Mouse (Mus musculus) megakaryocyte, embryonic 14.5 days (primary cell): ENCODE data around the gene Usp30. TPM values are rescaled to one million over a fixed set of nuclear protein-coding genes. Genes with fewer than 3 reads are reported as not detected.

Source experiments
- H3K27me3 ChIP-seq: replicated peaks from 2 replicates; pipeline ENCODE3; 2012; ENCODE audit warnings: inconsistent platforms
- H3K36me3 ChIP-seq: replicated peaks from 2 replicates; pipeline ENCODE3; 2012; ENCODE audit warnings: low read length, inconsistent platforms, mixed read lengths
- H3K4me1 ChIP-seq: 2 replicates; pipeline ENCODE4 v1.6.1; 2012; ENCODE audit warnings: inconsistent platforms
- H3K4me3 ChIP-seq: replicated peaks from 2 replicates; pipeline ENCODE3; 2012; ENCODE audit warnings: moderate library complexity, mild to moderate bottlenecking, inconsistent platforms
- H3K9me3 ChIP-seq: 2 replicates; pipeline ENCODE4 v1.6.1; 2012; ENCODE audit warnings: inconsistent platforms
- FLI1 ChIP-seq: IDR thresholded peaks from 2 replicates; pipeline ENCODE4 v1.6.1; 2012; ENCODE audit warnings: low read length, inconsistent platforms, mixed read lengths
- GATA1 ChIP-seq: IDR thresholded peaks from 3 replicates; pipeline ENCODE4 v1.6.1; 2012; ENCODE audit warnings: mixed read lengths, low read length, inconsistent platforms, borderline replicate concordance
- polyA plus RNA-seq: library from polyadenylated mRNA; stranded (reverse); fragments of >175 nt; gene quantifications from 2 replicates; pipeline ENCODE4 v1.2.3, GENCODE M21; 2012; ENCODE audit warnings: low replicate concordance; ENCODE audit not compliant: insufficient read depth

The Usp30 gene
- polyA plus RNA-seq, 1 experiment, result 5.6 TPM

DNA sequence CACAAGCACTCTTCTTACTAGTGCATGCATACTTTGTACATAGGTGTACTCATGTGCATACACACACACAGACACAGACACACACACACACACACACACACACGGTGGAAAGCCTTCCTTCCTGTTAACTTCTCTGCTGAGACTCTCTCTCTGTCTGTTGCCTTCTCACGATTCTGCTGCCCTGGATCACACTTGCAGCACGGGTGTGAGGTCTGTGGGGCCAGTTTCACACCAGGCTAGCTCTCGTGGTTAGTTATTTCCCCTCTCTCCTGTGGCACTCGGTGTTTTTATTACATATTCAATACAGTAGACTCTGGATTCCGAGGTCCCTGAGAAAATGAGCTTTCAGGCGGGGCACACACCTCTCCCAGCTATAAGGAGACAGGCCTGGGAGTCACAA, 51.3 kb downstream of the Usp30 start:
- no peaks in the 10 kb centered on the region for H3K9me3 ChIP-seq
- no peak for TF ChIP-seq FLI1
- no peak for TF ChIP-seq GATA1
- H3K36me3 ChIP-seq, result peaks cover 93% of the 10 kb centered on the region
- peaks cover 6% of the 10 kb centered on the region for H3K27me3 ChIP-seq
- no peak overlapping the region for H3K4me3 ChIP-seq
- peaks cover 19% of the 10 kb centered on the region; the same call in 1 of the 2 replicates for H3K4me1 ChIP-seq

DNA sequence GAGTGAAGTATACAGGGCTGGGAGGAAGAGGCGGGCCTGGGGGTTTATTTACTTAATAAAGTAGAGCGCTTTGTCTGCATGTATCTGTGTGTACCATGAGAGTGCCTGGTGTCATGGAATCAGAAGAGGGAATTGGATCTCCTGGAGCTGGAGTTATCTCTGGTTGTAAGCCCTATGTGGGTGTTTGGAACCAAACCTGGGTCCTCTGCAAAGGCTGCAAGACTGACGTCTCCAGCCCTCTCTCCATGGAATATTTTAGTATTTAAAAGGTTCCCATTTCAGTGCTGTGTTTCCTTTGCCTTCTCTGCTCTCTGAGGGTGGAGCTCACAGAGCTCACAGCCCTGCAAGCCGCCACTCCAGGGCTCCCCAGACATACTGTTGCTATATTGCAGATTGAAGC, 54.5 kb downstream of the Usp30 start:
- H3K36me3 ChIP-seq, result peaks cover 96% of the 10 kb centered on the region
- H3K4me1 ChIP-seq, result peaks cover 23% of the 10 kb centered on the region; the same call in 1 of the 2 replicates
- no peak for TF ChIP-seq FLI1
- TF ChIP-seq GATA1, result no peak
- no peak overlapping the region for H3K4me3 ChIP-seq
- H3K9me3 ChIP-seq, result no peaks in the 10 kb centered on the region
- peaks cover 6% of the 10 kb centered on the region for H3K27me3 ChIP-seq

DNA sequence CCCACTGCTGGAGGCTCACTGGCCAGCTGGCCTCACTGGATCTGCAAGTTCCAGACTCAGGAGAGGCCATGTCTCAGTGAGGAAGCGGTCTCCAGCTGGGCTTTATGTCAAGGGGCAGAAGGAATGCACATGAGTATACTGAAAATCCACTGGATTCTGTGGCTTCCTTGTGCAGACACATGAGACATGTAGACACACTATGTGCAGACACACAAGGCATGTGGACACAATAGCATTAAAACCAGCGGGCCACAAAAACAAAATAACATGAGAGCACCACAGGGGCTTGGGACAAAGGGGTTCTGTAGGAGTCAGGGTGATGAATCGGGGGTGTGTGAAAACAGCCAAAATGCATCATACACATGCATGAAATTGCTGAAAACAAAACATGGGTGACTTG, 60.7 kb downstream of the Usp30 start:
- Histone ChIP-seq H3K27me3 (no peaks in the 10 kb centered on the region), H3K4me1 (peaks cover 41% of the 10 kb centered on the region), H3K9me3 (no peaks in the 10 kb centered on the region), H3K36me3 (peaks cover 49% of the 10 kb centered on the region), H3K4me3 (no peak overlapping the region)
- TF ChIP-seq FLI1 (no peak), GATA1 (no peak)

DNA sequence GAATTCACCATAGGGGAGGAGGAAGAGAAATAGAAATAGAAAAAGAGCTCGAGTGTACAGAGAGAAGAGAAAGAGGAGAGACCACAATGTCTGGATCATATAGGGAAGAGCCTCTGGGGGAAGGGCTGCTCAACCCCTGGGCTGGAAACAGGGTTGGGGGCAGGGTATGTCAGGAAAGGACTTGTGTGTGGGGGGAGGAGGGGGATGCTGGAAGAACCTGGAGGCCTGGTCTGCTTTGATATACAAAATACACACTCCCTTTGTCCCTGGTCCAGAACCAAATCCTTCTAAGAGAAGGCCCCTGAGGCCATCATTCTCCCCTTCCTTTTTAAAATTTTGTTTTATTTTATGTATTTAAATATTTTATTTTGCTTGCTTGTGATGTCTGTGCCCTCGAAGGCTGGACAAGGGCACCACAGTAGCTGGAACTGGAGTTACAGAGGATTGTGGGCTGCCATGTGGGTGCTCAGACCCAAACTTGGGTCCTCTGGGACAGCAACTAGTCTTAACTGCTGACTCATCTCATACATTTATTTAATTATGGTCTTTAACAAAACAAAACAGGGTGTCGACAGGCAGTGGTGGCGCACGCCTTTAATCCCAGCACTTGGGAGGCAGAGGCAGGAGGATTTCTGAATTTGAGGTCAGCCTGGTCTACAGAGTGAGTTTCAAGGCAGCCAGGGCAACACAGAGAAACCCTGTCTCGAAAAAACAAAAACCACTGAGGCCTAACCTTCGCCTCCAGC, 61.4 kb downstream of the Usp30 start:
- peaks cover 48% of the 10 kb centered on the region for H3K4me1 ChIP-seq
- H3K36me3 ChIP-seq, result peaks cover 42% of the 10 kb centered on the region

GRCm38 (mm10) chr5:114127374-114128349, 62.4 kb downstream of the Usp30 start, which contains the start of gene Alkbh2:
Alkbh2 (minus strand) TSS chr5:114128218.
- Histone ChIP-seq H3K4me3 (peak within 1 kb of the TSS; percentile 95), H3K27me3 (peaks cover 2% of the 10 kb centered on the region), H3K9me3 (no peaks in the 10 kb centered on the region), H3K36me3 (peaks cover 33% of the 10 kb centered on the region), H3K4me1 (peaks cover 52% of the 10 kb centered on the region)
- TF ChIP-seq GATA1 (no peak), FLI1 (no peak)

More for the DNA sequence above, 61.4 kb downstream of the Usp30 start:
- Histone ChIP-seq H3K27me3 (peaks cover 2% of the 10 kb centered on the region), H3K9me3 (no peaks in the 10 kb centered on the region), H3K4me3 (no peak overlapping the region)
- no peak for TF ChIP-seq GATA1
- no peak for TF ChIP-seq FLI1

DNA sequence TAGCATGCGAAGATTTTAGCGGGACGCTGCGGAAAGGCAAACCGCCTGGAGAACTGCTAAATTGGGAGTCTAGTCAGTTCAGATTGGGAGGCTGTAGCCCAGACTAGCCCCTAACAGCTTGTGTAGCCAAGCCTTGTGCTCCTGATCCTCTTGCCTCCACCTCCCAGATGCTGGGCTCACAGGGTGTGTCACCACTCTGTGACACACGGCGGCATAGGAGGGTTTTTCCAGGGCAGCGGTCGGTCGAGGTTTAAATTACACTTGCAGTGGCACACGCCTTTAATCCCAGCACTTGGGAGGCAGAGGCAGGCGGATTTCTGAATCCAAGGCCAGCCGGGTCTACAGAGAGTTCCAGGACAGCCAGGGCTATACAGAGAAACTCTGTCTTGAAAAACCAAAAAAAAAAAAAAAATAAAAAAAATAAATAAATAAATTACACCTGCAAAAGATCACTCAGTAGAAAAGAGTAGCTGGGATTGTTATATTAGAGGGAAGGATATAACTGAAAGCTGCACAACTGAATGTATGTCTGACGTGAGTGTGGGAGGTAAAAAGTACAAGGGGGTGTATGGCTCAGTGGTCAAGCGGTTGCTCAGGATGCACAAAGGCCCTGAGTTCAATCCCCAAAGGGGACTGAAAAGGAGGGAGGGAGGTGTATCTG, 64.4 kb downstream of the Usp30 start:
- no peak for TF ChIP-seq FLI1
- TF ChIP-seq GATA1, result no peak
- H3K4me3 ChIP-seq, result peak overlapping the region; percentile 95
- H3K27me3 ChIP-seq, result peaks cover 2% of the 10 kb centered on the region
- peaks cover 19% of the 10 kb centered on the region for H3K36me3 ChIP-seq
- no peaks in the 10 kb centered on the region for H3K9me3 ChIP-seq
- peaks cover 70% of the 10 kb centered on the region for H3K4me1 ChIP-seq

GRCm38 (mm10) chr5:114130211-114130605, 64.9 kb downstream of the Usp30 start, which contains the start of gene Ung:
Ung (plus strand) TSS chr5:114130386.
- peaks cover 17% of the 10 kb centered on the region for H3K36me3 ChIP-seq
- peaks cover 74% of the 10 kb centered on the region for H3K4me1 ChIP-seq
- H3K4me3 ChIP-seq, result peak within 1 kb of the TSS; percentile 95
- peaks cover 2% of the 10 kb centered on the region for H3K27me3 ChIP-seq
- no peaks in the 10 kb centered on the region for H3K9me3 ChIP-seq
- TF ChIP-seq FLI1 (no peak), GATA1 (no peak)

GRCm38 (mm10) chr5:114130698-114131520, 65.6 kb downstream of the Usp30 start:
- H3K9me3 ChIP-seq, result no peaks in the 10 kb centered on the region
- peaks cover 16% of the 10 kb centered on the region for H3K36me3 ChIP-seq
- peak overlapping the region; percentile 95 for H3K4me3 ChIP-seq
- TF ChIP-seq FLI1, result no peak
- no peak for TF ChIP-seq GATA1
- H3K4me1 ChIP-seq, result peaks cover 81% of the 10 kb centered on the region
- peaks cover 2% of the 10 kb centered on the region for H3K27me3 ChIP-seq

DNA sequence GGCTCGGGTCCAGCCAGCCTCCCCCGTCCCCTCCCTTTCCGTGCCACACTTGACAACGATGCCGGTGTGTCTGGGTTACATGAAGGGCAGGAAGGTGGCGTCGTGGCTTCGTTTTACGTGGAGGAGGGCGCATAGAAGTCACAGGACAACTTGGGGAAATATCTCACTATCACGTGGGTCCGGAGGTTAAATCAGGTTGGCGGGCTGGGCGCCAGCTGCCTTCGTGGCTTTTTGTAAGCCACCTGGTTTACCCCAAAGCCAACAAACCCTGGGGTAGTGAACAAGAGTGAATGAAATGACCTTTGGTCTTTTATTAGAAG, 66.2 kb downstream of the Usp30 start:
- H3K4me1 ChIP-seq, result peaks cover 78% of the 10 kb centered on the region
- TF ChIP-seq GATA1 (no peak), FLI1 (no peak)
- no peaks in the 10 kb centered on the region for H3K9me3 ChIP-seq
- peaks cover 2% of the 10 kb centered on the region for H3K27me3 ChIP-seq
- peaks cover 21% of the 10 kb centered on the region for H3K36me3 ChIP-seq
- H3K4me3 ChIP-seq, result peak overlapping the region; percentile 95
